Mouse (Mus musculus) olfactory bulb, adult 2 months (tissue): Measurements from ENCODE around the gene Plaur. TPM values are rescaled to one million over a fixed set of nuclear protein-coding genes. Genes with fewer than 3 reads are reported as not detected.

Source experiments
- H3K27ac ChIP-seq: fragments of 200-500 bp; 2 replicates; pipeline ENCODE4 v1.5.1; 2012; ENCODE audit warnings: low read depth, low read length; ENCODE audit not compliant: insufficient read depth
- H3K4me1 ChIP-seq: fragments of 200-500 bp; 2 replicates; pipeline ENCODE4 v1.6.1; 2012; ENCODE audit warnings: low read length; ENCODE audit not compliant: control insufficient read depth, insufficient read depth
- H3K4me3 ChIP-seq: fragments of 200-500 bp; 2 replicates; pipeline ENCODE4 v1.5.1; 2012; ENCODE audit warnings: mild to moderate bottlenecking, low read depth, low read length, moderate library complexity; ENCODE audit not compliant: insufficient read depth
- CTCF ChIP-seq: fragments of 200-500 bp; IDR thresholded peaks from 2 replicates; pipeline ENCODE4 v1.5.1; 2012; ENCODE audit warnings: low read depth, mild to moderate bottlenecking, low read length, moderate library complexity; ENCODE audit not compliant: insufficient read depth
- POLR2A ChIP-seq: fragments of 200-500 bp; IDR thresholded peaks from 2 replicates; pipeline ENCODE4 v1.6.1; 2012; ENCODE audit warnings: mild to moderate bottlenecking, low read depth, low read length, moderate library complexity; ENCODE audit not compliant: insufficient read depth
- WGBS: fragments of 180-500 bp; shearing (Covaris S2); methylation state at CpG from one replicate; pipeline ENCODE4 v1.1.7; 2018; 5-methylcytosine and 5-hydroxymethylcytosine counted together
- polyA plus RNA-seq: library from polyadenylated mRNA; stranded (reverse); fragments of >200 nt; gene quantifications from 2 replicates; pipeline ENCODE4 v1.2.4, GENCODE M21; 2012; ENCODE audit warnings: low replicate concordance; ENCODE audit not compliant: missing spikeins, insufficient read depth, insufficient read length

The Plaur gene
- not detected in 2 replicates for polyA plus RNA-seq

DNA sequence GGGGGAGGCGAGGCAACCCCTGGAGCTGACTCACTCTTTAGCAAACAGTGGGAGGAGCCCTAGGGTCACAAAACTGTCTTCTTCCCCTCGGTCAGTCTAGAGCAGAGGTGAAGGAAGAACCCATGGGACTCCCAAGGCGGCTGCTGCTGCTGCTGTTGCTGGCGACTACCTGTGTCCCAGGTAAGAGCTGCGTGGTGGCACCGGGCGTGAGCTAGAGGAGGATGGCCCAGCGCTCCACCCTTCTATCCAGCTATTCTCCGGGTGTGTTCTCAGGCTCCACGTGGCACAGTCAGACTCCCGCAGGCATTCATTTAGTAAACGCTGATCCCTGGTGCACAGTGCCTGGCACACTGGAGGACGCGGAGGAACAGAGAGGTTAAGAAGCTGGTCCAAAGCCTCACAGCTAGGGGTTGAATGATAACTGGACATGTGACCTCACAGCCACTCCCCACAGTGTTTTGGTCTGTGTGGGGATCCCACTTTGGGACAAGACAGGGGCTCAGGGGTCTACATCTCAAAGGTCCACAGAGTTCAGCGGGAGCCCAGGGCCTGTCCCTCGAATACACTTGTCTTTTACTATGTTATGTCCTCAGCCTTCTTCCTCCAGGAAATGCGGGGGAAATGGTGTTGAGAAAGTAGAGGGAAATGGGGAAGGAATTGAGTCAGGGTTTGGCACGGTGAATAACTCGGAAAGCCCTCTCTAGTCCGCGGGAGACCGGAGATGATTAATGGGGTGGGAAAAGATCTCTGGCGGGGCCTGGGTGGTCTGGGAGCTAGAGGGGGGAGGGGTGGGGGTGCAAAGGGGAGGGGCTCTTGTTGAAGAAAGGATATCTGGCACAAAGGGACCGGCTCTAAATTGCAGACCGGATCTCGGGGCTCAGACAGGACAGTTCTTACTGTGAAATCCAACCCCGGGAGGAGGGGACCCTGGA lies at the start of gene Plaur:
Gene Plaur (plus strand): TSS at position 97 of the 932 bp plus-strand sequence.
- Histone ChIP-seq H3K4me1 (peaks cover 7% of the 10 kb centered on the region), H3K4me3 (peak within 1 kb of the TSS; percentile 18; the same call in 1 of the 2 replicates), H3K27ac (no peak within 1 kb of the TSS)
- TF ChIP-seq CTCF (no peak), POLR2A (no peak)
- 4% methylated on average over 27 of the region's 27 CpGs for WGBS

DNA sequence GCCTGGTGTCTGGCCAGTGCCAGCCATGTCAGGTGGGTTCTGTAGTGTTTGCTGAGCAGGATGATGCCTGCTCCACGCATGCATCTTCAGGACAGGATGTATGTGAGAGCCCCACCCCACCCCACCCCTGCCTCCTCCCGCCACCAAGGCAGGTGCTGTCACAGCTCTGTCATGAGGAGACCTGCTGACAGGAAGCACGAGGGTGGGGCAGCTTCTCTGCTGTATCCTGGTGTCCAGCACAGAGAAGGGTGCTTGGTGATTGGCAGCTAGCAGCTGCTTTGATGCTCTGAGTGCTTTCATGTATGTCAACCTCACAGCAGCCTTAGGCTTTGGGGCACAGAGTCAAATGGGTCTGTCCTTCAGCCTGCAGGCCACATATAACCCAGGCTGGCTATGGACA lies 48.7 kb upstream of the Plaur start:
- TF ChIP-seq CTCF (no peak), POLR2A (no peak)
- H3K4me1 ChIP-seq: peaks cover 12% of the 10 kb centered on the region
- H3K27ac ChIP-seq: no peak overlapping the region
- 86% methylated on average over 3 of the region's 3 CpGs for WGBS
- H3K4me3 ChIP-seq: no peak overlapping the region

DNA sequence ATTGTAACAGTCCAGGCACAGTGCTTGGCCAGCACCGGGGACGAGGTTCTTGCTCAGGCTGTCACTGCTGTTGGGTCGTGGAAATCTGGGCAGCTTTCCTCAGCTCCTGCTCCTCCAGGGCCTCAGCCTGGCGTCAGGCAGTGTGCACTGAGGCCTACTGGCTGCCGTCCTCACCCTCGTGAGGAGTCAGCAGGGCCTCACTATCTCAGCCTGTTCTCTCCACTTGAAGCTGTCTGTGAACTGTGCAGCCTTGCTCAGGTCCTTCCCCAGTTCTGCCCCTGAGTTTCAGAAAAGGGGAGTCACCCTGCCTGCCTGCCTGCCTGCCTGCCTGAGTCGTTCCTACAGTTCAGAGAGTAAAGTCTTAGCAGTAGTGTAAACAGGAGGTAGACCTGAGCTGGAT lies 47.0 kb upstream of the Plaur start:
- WGBS: 79% methylated on average over 7 of the region's 7 CpGs
- TF ChIP-seq CTCF: no peak
- TF ChIP-seq POLR2A: no peak
- Histone ChIP-seq H3K27ac (no peak overlapping the region), H3K4me3 (no peak overlapping the region), H3K4me1 (peaks cover 24% of the 10 kb centered on the region)

DNA sequence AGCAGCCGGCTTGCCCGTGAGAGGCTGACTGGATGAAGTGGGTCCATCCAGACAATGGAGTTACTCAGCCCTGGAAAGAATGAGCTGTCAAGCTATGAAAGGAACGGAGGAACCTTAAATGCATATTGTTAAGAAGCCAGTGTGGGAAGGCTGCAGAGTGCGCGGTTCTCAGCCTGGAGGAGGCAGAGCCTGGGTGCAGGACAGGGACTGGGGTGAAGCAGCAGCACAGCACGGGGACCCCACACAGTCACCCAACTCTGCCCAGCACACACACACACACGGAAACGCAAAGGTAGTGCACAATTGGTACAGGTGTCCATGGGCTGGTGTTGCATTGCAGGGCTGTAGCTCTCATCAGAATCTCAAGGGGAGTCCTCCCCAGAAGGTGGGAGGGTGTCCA lies 42.7 kb upstream of the Plaur start:
- Histone ChIP-seq H3K4me3 (no peak overlapping the region), H3K27ac (peak overlapping the region; percentile 34), H3K4me1 (peaks cover 40% of the 10 kb centered on the region)
- no peak for TF ChIP-seq CTCF
- TF ChIP-seq POLR2A: no peak
- WGBS: 25% methylated on average over 8 of the region's 8 CpGs

DNA sequence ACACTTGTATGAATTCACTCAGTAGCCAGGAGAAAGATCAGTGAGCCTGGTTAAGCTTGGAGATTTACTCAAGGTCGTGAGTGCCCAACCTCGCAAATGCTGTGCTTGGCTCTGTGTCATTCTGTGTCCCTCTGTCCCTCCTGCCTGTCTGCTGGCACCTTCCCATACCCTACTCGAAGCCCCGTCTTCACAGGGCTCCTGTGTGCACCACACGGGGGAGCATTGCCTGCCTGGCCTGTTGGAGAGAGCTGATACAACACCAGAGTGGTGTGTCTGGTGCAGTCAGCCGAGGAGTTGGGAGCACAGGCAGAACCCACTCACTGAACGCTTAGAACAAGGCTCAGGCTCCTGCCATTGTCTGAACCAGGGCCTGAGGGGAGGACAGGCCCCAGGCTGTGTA lies 40.6 kb upstream of the Plaur start:
- WGBS: 49% methylated on average over 7 of the region's 7 CpGs
- Histone ChIP-seq H3K4me3 (no peak overlapping the region), H3K27ac (no peak overlapping the region), H3K4me1 (peaks cover 35% of the 10 kb centered on the region)
- TF ChIP-seq CTCF (no peak), POLR2A (no peak)

DNA sequence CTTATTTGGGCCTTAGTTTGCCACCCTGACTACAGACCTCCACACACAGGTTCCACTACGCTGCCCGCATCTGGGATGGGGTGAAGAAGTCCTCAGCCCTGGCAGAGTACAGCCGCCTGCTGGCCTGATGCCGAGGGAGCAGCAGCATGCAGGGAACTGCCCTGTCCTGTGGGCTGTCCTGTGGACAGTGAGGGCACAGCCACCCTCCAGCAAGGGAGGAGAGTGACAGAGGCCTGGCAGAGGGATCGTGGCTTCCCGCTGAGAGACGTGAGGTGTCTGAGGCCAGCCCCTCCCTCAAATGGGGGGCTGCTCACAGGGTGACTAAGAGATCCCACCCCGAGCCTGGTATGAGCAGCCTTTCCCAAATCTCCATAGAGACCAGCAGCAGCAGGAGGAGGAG lies 40.0 kb upstream of the Plaur start:
- Histone ChIP-seq H3K4me3 (no peak overlapping the region), H3K27ac (no peak overlapping the region), H3K4me1 (peaks cover 32% of the 10 kb centered on the region)
- WGBS: 64% methylated on average over 8 of the region's 8 CpGs
- TF ChIP-seq CTCF (no peak), POLR2A (no peak)

DNA sequence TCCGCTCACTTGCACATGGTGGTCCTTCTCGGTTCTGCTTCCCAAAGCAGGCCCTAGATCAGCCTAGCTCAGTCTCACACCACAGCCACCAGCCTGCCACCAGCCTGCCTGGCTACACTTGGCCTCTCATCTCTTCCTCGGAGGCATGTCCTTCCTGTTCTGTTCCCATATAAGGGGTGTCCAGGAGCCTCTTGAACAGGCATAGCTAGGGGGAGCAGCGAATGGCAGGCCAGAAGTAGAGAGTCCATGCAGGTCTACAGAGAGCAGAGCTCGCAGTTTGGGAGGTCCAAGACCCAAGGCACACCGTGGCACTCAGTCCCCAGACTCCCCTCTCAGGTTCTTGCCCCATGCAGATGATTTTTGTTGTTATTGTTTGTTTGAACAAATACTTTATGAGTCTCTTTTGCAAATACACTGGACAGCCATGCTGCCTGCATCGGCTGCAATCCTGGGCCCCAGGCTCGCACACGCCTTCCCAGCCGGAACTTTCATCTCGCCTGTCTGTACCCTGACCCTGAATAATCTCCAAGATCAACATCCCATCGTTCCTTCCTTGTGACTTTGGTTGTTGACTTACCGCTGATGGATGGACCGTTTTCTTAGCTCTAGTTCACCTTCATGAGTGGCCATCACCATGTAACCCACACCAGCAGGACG lies 39.0 kb upstream of the Plaur start:
- no peak overlapping the region for H3K4me3 ChIP-seq
- TF ChIP-seq POLR2A (no peak), CTCF (no peak)
- 91% methylated on average over 15 of the region's 15 CpGs for WGBS
- peaks cover 28% of the 10 kb centered on the region for H3K4me1 ChIP-seq
- H3K27ac ChIP-seq: no peak overlapping the region

DNA sequence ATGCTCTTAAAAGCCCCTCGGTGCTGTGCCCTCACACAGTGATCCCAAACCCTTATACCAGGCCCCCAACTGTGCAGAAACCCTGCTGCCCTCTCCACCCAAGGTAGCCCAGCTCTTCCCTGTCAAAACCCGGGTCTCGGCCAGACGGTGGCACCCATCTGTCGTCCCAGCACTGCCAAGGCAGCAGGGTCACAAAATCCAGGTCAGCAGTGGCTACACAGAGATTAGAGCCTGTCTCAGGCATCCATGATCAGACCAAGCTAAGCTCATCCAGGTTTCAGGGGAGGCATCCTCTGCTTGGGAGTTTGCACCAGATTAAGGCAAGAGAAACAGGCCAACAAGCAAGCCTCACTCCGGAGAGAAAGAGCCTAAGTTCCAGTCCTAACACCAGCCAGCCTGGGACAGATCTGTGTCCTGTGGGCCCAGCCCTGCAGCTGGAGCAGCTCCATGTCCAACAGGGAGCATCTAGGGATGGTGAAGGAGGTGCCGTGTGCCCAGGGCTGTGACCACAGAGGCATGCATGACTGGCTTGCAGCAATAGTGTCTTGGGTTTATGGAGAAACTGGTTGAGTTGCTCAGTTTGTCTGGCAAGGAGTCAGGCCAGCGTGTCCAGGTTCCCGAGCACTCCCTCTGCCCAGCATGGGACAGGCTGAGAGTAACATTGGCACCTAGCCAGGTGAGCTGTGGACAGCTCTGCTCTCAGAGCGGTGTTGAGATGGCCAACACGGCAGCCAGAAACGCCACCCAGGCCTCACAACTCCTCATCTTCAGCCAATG lies 38.1 kb upstream of the Plaur start:
- Histone ChIP-seq H3K27ac (no peak overlapping the region), H3K4me3 (no peak overlapping the region), H3K4me1 (peaks cover 26% of the 10 kb centered on the region)
- WGBS: 71% methylated on average over 12 of the region's 12 CpGs
- TF ChIP-seq CTCF (no peak), POLR2A (no peak)

DNA sequence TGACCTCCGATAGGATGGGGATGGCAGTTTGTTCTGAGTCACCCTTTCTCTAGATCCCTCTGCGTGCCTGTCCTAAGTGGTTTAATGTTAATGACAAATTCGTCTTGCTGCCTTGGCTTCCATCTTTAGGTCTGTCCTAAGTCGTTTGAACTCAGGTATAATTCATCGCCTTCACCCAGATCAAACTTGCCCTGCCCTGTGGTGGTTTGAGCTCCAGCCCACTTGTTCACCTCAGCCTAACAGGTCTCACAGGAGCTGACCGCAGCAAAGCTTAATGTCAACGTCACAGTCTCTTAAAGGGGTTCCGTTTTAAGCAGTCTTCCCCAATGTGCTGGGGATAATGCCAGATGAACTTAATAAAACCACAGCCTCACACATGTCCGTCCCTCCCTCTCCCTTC lies 36.4 kb upstream of the Plaur start:
- Histone ChIP-seq H3K27ac (no peak overlapping the region), H3K4me3 (no peak overlapping the region), H3K4me1 (peaks cover 18% of the 10 kb centered on the region)
- no peak for TF ChIP-seq POLR2A
- WGBS: 87% methylated on average over 9 of the region's 9 CpGs
